Mouse (Mus musculus) hindbrain, embryonic 10.5 days (tissue): ENCODE results near the gene Msx2. TPM values are rescaled to one million over a fixed set of nuclear protein-coding genes. Genes with fewer than 3 reads are reported as not detected.

Source experiments
- DNase-seq: peaks from one replicate; pipeline ENCODE4 v3.0.0-alpha.2; 2017; ENCODE audit warnings: low spot score
- H3K27ac ChIP-seq: fragments of 300-500 bp; sonication (generic); 2 replicates; pipeline ENCODE4 v1.5.1; 2016; ENCODE audit warnings: mild to moderate bottlenecking, moderate library complexity
- H3K27me3 ChIP-seq: fragments of 300-500 bp; sonication (generic); 2 replicates; pipeline ENCODE4 v1.6.1; 2016; ENCODE audit warnings: mild to moderate bottlenecking; ENCODE audit not compliant: poor library complexity, insufficient read depth, severe bottlenecking
- H3K36me3 ChIP-seq: fragments of 300-500 bp; sonication (generic); 2 replicates; pipeline ENCODE4 v1.6.1; 2016; ENCODE audit warnings: mild to moderate bottlenecking, moderate library complexity
- H3K4me1 ChIP-seq: fragments of 300-500 bp; sonication (generic); replicated peaks from 2 replicates; pipeline ENCODE4 v1.6.1; 2016; ENCODE audit warnings: mild to moderate bottlenecking
- H3K4me3 ChIP-seq: fragments of 300-500 bp; sonication (generic); 2 replicates; pipeline ENCODE4 v1.5.1; 2016; ENCODE audit warnings: mild to moderate bottlenecking, moderate library complexity
- H3K9me3 ChIP-seq: fragments of 300-500 bp; sonication (generic); 2 replicates; pipeline ENCODE4 v1.6.1; 2016; ENCODE audit warnings: mild to moderate bottlenecking, moderate library complexity
- WGBS: fragments of 180-500 bp; shearing (Covaris S2); methylation state at CpG from one replicate; pipeline ENCODE4 v1.1.7; 2016; 5-methylcytosine and 5-hydroxymethylcytosine counted together
- polyA plus RNA-seq: library from polyadenylated mRNA; unstranded; fragments of >200 nt; fragmentation: Nextera tagmentation; extraction: Ambion mirVana; gene quantifications from 2 replicates; pipeline ENCODE4 v1.2.1, GENCODE M21; 2016

Msx2 gene
- polyA plus RNA-seq, result 45.5 and 57.9 TPM in 2 replicates

DNA sequence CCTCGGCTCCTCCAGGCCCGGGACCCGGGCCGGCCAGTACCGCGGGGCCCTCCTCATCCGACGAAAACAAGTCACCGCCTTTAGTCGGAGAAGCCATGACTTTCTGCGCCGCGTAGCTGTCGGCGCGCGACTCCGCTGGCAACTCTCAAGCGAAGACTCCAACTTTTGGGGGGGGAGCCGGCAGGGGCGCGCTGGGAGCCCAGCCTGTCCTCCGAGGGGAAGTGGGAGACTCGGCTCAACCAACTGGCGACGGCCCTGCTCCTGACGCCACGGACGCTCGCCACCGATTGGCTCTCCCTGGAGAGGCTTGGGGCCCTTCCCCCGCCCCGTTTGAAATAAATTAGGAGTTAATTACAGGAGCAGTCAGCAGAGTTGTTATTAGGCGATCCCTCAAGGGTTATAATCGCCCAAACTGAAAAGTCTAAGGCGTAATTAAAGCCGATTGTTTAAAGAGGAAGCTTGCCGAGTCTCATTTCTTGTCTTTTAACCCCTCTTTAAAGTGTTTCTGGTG, at the start of gene Msx2:
Msx2 (minus strand) TSS at position 461 of the 511 bp plus-strand sequence.
- Histone ChIP-seq H3K27me3 (peaks cover 100% of the 10 kb centered on the region), H3K4me1 (peaks cover 65% of the 10 kb centered on the region), H3K27ac (peak within 1 kb of the TSS; percentile 87), H3K9me3 (no peaks in the 10 kb centered on the region), H3K4me3 (peak within 1 kb of the TSS; percentile 59), H3K36me3 (peaks cover 5% of the 10 kb centered on the region; the same call in 1 of the 2 replicates)
- WGBS, result under 1% methylated on average over 38 of the region's 38 CpGs
- DNase-seq, result peak; percentile 90

DNA sequence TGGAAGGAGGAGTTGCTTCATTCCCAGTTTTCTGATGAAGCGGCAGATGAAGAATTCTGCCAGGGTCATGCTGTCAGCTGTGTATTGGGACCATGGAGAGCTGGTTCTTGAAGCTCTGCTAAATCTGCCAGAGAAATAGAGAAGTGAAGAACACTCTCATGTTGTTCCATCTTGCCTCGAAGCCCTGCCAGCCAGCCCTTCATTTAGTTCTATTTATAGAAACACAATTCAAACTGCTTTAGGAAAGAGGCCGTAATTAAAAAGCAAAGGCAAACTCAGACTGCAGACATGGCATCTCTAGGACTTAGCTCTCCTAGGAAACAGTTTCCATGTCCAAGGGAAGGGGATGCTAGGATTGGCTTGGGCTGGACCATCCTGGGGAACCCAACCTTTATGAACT, 48.6 kb upstream of the Msx2 start:
- peaks cover 18% of the 10 kb centered on the region for H3K4me1 ChIP-seq
- no peaks in the 10 kb centered on the region for H3K27me3 ChIP-seq
- no peaks in the 10 kb centered on the region for H3K36me3 ChIP-seq
- no peak overlapping the region for H3K27ac ChIP-seq
- H3K9me3 ChIP-seq, result peaks cover 1% of the 10 kb centered on the region; the same call in 1 of the 2 replicates
- DNase-seq, result no peak
- WGBS, result 78% methylated on average over 3 of the region's 3 CpGs
- no peak overlapping the region for H3K4me3 ChIP-seq

DNA sequence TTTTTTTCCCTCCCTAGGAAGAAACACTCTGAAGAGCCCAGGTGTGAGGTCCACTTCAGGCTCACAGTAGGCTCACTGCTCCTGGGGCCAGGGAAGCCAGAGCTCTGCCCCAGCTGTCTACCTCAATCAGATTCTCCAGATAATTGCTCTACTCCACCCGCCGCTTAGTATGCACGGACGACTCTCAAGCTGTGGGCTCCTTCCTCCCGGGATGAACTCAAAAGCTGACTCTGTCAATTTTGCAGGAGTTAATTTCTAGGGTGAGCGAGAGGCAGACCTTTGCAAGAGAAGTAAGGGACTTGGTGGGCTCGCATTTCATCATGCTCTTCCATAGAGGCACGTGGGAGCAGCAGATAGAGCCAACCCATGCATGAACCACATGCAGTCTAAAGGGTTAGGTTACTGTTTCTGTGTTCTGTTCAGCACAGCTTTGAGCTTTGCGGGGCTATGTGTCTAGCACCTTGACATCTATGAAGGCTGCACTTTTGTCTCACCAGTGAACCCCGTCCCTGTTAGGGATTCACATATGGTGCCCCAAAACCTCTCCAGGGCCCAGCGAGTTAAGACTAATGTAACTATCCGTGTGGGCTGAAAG, 47.6 kb upstream of the Msx2 start:
- H3K4me3 ChIP-seq, result no peak overlapping the region
- H3K27me3 ChIP-seq, result no peaks in the 10 kb centered on the region
- 54% methylated on average over 12 of the region's 12 CpGs for WGBS
- no peak for DNase-seq
- H3K4me1 ChIP-seq, result peaks cover 18% of the 10 kb centered on the region
- peaks cover 8% of the 10 kb centered on the region; the same call in 1 of the 2 replicates for H3K9me3 ChIP-seq
- no peak overlapping the region for H3K27ac ChIP-seq
- H3K36me3 ChIP-seq, result no peaks in the 10 kb centered on the region

DNA sequence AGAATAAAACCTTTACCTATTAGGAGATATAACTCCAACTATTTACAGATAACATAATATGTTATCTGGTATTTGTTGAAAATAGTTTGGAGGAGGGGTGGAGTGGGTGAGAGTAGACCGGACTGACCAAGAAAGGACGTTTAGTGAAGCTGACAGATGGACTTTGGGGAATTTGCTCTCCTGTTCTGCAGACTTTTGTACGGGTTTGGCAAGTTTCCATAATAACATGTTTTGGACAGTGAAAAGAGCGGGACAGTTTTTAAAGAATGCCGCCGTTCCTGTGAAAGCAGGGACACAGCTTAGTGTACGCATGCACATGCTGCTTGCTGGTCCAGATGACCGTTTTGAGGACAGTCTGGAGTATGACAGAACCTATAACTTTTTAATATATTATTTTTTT, 46.9 kb upstream of the Msx2 start:
- 78% methylated on average over 8 of the region's 8 CpGs for WGBS
- H3K27me3 ChIP-seq, result no peaks in the 10 kb centered on the region
- H3K27ac ChIP-seq, result no peak overlapping the region
- no peak for DNase-seq
- no peak overlapping the region for H3K4me3 ChIP-seq
- no peaks in the 10 kb centered on the region for H3K36me3 ChIP-seq
- peaks cover 18% of the 10 kb centered on the region for H3K4me1 ChIP-seq
- peaks cover 8% of the 10 kb centered on the region; the same call in 1 of the 2 replicates for H3K9me3 ChIP-seq

DNA sequence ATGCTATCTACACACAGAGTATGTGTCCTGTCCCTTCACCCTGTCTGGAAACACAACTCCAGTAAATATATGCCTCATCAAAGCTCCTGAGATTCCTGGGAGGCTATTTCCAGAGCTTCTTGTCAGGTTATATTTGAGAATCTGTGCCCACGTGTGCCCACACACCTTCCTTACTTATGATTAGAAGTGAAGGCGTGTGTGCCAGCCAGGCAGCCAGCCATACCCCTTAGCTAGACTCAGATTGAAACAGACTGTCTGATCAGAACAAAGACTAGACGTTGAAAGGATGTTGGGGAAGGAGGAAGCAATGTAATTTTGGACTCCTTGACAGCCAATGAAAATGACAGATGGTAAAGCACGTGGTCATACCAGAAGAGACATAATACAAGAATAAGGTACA, 45.4 kb upstream of the Msx2 start:
- 86% methylated on average over 4 of the region's 4 CpGs for WGBS
- no peak for DNase-seq
- no peak overlapping the region for H3K4me3 ChIP-seq
- H3K36me3 ChIP-seq, result no peaks in the 10 kb centered on the region
- H3K27ac ChIP-seq, result no peak overlapping the region
- peaks cover 18% of the 10 kb centered on the region for H3K4me1 ChIP-seq
- H3K9me3 ChIP-seq, result peaks cover 8% of the 10 kb centered on the region; the same call in 1 of the 2 replicates
- H3K27me3 ChIP-seq, result no peaks in the 10 kb centered on the region

DNA sequence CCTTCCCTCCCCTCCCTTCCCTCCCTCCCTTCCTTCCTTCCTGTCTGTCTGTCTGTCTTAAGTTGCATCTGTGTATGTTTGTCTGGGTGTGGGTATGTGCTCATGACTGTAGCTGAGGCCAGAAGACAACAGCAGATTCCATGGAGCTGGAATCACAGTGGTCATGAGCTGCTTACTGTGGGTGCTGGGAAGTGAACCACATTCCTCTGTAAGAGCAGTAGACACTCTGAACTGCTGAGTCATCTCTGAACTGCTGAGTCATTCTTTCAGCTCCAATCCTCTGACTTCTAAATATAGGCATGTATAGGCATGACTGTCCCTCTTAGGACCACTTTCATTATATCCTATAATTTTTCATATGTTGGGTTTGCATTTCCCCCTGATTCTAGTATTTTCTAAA, 41.7 kb upstream of the Msx2 start:
- Histone ChIP-seq H3K27me3 (no peaks in the 10 kb centered on the region), H3K9me3 (peaks cover 8% of the 10 kb centered on the region; the same call in 1 of the 2 replicates), H3K36me3 (no peaks in the 10 kb centered on the region), H3K4me3 (no peak overlapping the region), H3K4me1 (no peaks in the 10 kb centered on the region), H3K27ac (no peak overlapping the region)
- DNase-seq, result no peak

DNA sequence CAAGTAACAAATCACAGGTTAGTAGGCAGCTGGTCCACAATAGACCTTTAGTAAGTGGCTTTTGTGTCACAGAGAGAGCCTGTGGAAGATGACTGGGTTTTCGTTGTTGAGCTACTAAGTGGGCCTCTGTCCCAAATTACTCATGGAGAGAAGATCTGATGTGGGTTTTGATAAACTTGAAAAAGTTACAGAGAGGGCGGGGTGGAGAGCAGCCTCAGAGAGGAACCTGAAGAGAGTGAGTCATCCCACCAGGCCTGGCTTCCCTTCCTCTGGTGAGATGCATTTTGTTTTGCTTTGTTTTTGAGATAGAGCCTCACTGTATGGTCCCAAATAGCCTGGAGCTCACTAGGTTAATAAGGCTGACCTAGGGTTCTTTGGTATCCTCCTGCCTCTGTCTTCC, 38.5 kb upstream of the Msx2 start:
- no peak overlapping the region for H3K27ac ChIP-seq
- WGBS, result 73% methylated on average over 2 of the region's 2 CpGs

DNA sequence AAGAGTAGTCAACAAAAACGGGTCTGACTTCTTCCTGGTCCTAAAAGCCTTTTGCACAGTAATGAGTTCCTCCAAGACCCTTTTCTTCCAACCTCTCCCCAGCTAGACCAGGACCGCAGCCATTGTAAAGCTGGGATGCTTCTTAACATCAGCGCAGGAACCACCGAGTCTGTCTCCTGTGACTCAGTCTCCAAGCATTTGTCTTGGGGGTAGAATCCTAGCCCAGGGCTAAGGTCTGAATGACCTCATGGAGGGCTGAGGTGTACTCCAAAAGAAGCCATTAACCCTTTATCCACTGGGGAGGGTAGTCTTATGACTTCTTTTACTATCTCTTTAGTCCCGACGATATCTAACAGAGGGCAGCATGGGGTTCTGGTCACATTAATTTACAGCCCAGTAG, 29.5 kb upstream of the Msx2 start:
- H3K4me1 ChIP-seq, result peaks cover 26% of the 10 kb centered on the region
- H3K4me3 ChIP-seq, result no peak overlapping the region
- no peaks in the 10 kb centered on the region for H3K36me3 ChIP-seq
- no peaks in the 10 kb centered on the region for H3K9me3 ChIP-seq
- H3K27me3 ChIP-seq, result peaks cover 36% of the 10 kb centered on the region
- peak overlapping the region; percentile 57 for H3K27ac ChIP-seq
- WGBS, result 25% methylated on average over 6 of the region's 6 CpGs
- no peak for DNase-seq

More for the DNA sequence above, 38.5 kb upstream of the Msx2 start:
- Histone ChIP-seq H3K4me3 (no peak overlapping the region), H3K36me3 (no peaks in the 10 kb centered on the region), H3K9me3 (peaks cover 6% of the 10 kb centered on the region; the same call in 1 of the 2 replicates), H3K27me3 (peaks cover 4% of the 10 kb centered on the region; the same call in 1 of the 2 replicates), H3K4me1 (no peaks in the 10 kb centered on the region)
- DNase-seq, result no peak

DNA sequence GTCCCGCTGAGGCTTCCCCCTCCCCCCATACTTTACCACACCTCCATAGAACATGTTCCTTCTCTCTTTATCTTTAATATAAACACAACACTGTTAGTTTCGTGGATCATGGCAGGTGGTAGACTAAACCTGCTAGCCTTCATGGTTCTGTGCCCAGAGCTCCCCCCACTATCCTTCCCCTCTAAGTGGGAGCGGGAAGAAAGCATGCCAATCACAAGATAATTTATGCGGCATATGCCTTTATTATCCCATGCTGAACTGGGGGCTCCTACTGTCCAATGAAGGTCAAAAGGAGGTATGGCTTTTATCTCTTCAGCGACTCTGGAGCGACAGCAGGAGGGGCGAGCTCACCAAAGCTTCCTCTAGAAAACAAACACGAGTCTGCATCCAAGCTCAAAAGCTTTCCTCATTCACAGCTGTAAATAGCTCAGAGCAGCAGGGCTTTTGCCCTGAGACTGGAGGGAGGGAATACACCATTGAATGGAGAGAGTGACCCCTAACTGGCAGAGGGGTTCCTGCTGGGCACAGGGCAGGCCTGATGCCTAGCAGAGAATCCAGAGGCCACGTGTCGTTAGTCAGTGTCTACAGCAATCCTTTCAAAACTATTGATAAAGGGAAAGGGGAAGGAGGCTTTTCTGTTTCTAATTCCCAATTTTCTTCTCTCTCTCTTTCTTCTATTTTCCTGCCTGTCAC, 28.8 kb upstream of the Msx2 start:
- Histone ChIP-seq H3K4me3 (0 out of 2 replicates have a peak overlapping the region, but pooled peaks have one; percentile 9), H3K27me3 (peaks cover 35% of the 10 kb centered on the region), H3K27ac (peak overlapping the region; percentile 62), H3K4me1 (peaks cover 26% of the 10 kb centered on the region), H3K36me3 (no peaks in the 10 kb centered on the region), H3K9me3 (no peaks in the 10 kb centered on the region)
- DNase-seq, result peak; percentile 50
- WGBS, result 5% methylated on average over 10 of the region's 10 CpGs

DNA sequence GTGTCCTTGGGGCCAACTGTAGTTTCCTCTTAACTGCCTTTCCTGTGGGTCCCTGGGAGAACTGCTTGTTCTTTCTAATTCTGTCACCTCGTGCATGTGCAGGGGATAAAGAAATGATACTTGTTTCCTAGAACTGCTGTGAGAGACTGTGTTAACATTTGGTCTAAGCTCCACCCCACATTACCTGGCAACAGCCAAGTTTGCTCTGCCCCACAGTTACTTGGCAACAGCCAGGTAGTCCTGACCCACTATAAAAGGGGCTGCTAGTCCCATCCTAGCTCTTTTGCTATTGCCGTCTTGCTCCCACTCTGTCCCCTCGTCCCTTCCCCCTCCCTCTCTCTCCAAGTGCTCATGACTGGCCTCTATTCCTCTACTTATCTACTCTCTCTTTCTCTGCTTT, 28.2 kb upstream of the Msx2 start:
- no peaks in the 10 kb centered on the region for H3K36me3 ChIP-seq
- H3K4me1 ChIP-seq, result peaks cover 26% of the 10 kb centered on the region
- DNase-seq, result no peak
- H3K27me3 ChIP-seq, result peaks cover 30% of the 10 kb centered on the region
- 30% methylated on average over 3 of the region's 3 CpGs for WGBS
- H3K27ac ChIP-seq, result peak overlapping the region; percentile 59
- 0 out of 2 replicates have a peak overlapping the region, but pooled peaks have one; percentile 9 for H3K4me3 ChIP-seq
- no peaks in the 10 kb centered on the region for H3K9me3 ChIP-seq

DNA sequence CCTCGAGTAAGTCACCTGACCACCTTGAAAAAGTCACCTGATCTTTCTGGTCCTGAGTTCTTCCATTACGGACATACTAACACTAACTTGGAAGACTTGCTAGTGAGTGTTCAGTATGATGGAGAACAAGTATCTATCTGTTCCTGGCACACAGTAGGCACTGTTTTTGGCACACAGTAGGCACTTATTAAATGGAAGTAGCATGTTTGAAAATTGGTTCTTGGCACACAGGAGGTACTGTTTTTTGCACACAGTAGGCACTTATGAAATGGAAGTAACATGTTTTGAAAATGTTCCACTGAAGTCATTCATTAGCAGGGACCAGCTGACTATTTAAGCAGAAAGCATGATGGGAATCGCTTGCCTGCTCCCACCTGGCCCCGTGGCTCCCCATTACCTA, 13.6 kb upstream of the Msx2 start:
- 69% methylated on average over 4 of the region's 4 CpGs for WGBS
- Histone ChIP-seq H3K36me3 (no peaks in the 10 kb centered on the region), H3K27ac (no peak overlapping the region), H3K27me3 (no peaks in the 10 kb centered on the region), H3K4me3 (no peak overlapping the region), H3K9me3 (no peaks in the 10 kb centered on the region), H3K4me1 (0 out of 2 replicates have a peak, but pooled peaks cover 4% of the 10 kb centered on the region)
- no peak for DNase-seq

DNA sequence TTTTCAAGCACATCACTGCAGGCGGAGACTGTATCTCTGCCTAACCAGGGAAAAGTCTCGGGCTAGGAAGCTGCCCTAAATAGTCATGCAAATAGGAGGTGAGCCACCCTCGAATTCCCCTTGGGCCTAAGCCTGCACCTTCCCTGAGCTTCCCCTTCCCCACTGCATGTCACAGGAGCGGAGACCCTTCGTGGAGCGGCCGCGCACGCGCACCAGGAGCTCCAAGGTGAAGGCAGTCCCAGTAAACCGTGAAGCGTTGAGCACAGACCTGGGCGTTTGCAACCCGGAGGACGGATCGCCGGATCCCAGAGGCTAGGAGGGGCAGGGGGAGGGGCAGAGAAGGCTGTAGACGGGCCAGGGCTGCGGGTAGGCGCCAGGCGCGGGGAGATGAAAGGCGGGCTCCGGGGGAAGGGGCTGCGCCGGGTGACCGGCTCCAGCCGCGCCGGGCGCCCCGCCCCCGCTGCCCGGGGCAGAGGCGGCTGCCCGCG, 2.9 kb upstream of the Msx2 start:
- H3K9me3 ChIP-seq, result no peaks in the 10 kb centered on the region
- H3K36me3 ChIP-seq, result no peaks in the 10 kb centered on the region
- H3K4me1 ChIP-seq, result peaks cover 39% of the 10 kb centered on the region
- peak overlapping the region; percentile 63 for H3K4me3 ChIP-seq
- DNase-seq, result peak; percentile 85
- peaks cover 87% of the 10 kb centered on the region for H3K27me3 ChIP-seq
- peak overlapping the region; percentile 86 for H3K27ac ChIP-seq
- WGBS, result under 1% methylated on average over 37 of the region's 37 CpGs

DNA sequence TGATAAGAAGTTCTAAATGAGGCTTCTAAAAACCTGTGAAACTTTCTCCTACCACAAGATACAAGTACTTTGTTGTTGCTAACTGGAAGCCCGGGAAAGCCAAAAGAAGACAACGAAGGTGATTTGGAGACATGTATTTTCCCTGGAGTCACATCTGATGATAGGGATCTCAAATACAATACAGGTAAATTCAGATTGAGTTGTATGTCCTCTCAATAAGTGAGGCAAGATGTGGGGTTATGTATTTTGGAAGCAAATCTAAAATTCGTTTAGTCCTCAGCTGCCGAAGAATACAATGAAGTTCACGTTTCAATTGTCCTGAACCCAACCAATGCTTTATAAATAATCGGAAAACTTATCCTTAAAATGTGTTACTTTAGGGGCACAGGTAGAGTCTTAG, 1.6 kb upstream of the Msx2 start:
- Histone ChIP-seq H3K9me3 (no peaks in the 10 kb centered on the region), H3K27ac (no peak overlapping the region), H3K4me1 (peaks cover 52% of the 10 kb centered on the region), H3K36me3 (no peaks in the 10 kb centered on the region), H3K27me3 (peaks cover 100% of the 10 kb centered on the region), H3K4me3 (no peak overlapping the region)
- WGBS, result 8% methylated on average over 6 of the region's 6 CpGs
- no peak for DNase-seq
